Mouse (Mus musculus): ENCODE measurements around the gene Cd93. TPM values are rescaled to one million over a fixed set of nuclear protein-coding genes. Genes with fewer than 3 reads are reported as not detected.
A peak's percentile ranks its signal among the peaks of the same experiment; 100 is the strongest.

Cd93 gene
- total and polyA plus RNA-seq, 3 experiments, result 7.9 to 26.7 (median 22.0) TPM

DNA sequence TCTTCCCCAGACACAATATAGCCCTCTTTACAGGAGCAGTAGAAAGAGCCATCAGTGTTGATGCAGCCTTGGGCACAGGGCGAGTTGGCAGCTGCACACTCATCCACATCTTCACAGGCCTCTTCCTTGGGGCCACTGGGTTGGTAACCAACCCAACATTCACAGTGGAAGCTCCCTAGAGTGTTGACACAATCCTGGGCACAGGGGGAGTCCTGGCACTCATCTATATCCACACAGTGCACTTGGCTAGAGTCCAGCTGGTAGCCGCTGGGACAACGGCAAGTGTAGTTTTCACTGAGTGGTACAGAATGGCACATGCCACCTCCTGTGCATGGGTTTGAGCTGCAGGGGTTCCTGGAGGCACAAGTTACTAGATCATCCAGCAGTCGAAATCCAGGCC is 1.2 kb downstream of the Cd93 start:
- no peak for DNase-seq

DNA sequence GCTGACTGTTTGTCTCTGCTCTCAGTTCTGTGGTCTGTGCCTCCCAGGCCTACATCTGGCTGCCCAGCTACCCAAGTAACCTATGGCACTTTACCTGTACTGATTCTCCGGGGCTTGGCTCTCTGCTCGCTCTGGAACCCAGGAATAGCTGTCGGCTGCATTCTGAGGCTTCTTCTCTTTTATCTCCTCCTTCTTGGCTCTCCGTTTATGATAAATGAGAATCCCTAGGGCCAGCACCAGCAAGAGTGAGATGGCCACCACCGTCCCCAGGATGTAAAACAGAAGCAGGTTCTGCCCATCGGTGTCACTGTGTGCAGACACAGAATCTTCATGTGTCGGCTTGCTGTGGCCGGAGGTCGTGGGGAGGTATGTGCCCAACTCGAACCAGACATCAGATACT is 1.9 kb downstream of the Cd93 start:
- no peak for DNase-seq

DNA sequence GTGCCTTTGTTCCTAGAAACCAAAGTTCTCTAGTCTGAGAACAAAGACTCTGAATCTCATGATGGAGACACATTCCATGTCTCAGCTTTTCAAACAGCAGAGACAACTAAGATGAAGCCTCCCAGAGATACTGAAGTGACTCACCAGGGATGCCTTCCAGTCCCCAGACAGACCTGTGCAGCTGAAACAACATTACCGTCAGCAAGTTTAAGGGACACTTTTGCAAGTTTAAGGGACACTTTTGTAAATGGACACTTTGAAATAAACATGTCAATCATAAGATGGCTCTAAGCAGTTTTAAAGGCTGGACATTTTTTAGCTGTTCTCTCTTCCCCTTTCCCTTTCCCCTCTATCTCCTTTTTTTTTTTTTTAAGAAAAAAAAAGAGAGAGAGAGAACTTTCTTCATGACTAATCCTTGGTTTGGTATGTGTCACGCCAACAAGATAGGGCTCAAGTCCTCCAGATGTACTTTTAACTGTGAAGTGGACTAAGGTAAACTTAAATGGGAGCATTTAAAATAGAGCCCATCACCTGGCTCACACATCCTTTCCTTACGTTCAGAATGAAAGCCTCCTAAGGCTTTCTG is 3.6 kb downstream of the Cd93 start:
- no peak for DNase-seq

- no peak for DNase-seq
Measured at GRCm38 (mm10) chr2:148436285-148436684, 7.1 kb downstream of the Cd93 start.

DNA sequence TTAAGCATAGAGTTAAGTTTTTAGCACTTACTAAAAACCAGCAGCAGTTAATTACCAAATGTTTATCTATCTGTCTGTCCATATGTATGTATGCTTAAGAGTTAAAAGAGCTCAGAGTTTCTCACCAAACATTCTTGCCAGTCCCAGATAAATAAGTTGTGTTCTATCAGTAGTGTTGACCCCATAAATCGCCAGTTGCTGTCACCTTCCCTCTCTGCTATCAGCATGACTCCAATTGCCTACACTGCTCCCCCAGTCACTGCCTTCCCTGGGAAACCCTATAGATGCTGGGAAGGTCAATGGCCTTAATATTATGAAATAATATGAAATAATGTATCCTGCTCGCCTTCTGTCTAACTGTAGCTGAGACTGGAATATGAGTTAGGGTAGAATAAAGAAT is 11.0 kb downstream of the Cd93 start:
- DNase-seq, result no peak

DNA sequence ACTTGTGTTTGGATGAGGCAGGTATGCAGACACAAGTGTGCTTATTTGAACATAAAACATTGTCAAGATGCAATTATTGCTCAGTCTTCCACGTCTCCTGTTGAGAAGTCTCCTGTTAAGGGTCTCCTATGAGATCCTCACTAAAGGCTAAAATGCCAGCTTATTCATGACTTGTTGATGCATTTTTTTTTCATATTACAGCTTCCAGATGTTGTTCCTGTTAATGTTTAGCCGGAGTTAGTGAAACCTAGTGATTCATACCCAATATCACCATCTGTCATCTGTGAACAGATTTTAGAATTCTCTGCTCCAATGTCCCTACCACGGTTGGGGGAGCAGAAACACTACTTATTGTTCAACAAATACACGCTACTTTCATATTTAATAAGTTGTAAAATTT is 12.4 kb downstream of the Cd93 start:
- no peak for DNase-seq

- no peak for DNase-seq
Measured at GRCm38 (mm10) chr2:148429001-148429505, 14.3 kb downstream of the Cd93 start.

GRCm38 (mm10) chr2:148428523-148428922 is 14.8 kb downstream of the Cd93 start:
- DNase-seq, result no peak

- no peak for DNase-seq
Measured at GRCm38 (mm10) chr2:148427553-148427952, 15.8 kb downstream of the Cd93 start.

DNA sequence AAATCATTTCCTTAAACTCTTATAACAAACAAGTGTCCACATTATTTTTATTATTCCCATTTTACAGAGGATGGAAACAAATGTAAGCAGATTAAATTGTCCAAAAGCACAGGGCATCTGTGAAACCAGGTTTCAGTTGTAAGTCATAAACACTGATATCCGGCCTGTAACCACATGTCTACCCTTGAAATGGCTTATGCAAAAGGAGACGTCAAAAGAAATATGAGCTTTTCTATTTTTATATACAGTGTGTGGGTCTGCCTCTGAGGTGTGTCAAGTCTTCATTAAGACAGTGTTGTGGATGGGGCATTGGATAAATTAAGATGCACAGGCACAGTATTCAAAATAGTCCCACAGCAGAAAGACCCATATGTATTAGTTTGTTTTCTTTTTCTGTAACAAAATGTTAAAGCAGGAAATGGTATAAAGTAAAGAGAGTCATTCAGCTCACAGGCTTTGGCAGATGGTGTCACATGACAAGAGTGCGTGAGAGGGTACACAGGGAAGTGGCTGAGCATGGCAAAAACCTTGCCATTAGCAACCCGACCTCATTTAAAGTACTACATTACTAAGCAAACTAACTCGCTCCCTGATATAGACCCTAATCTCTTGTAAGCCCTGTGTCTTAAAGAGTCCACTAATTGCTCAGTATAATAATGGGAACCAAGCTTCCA is 17.5 kb downstream of the Cd93 start:
- no peak for DNase-seq

- DNase-seq, result no peak
Measured at GRCm38 (mm10) chr2:148421706-148422105, 21.7 kb downstream of the Cd93 start.

DNA sequence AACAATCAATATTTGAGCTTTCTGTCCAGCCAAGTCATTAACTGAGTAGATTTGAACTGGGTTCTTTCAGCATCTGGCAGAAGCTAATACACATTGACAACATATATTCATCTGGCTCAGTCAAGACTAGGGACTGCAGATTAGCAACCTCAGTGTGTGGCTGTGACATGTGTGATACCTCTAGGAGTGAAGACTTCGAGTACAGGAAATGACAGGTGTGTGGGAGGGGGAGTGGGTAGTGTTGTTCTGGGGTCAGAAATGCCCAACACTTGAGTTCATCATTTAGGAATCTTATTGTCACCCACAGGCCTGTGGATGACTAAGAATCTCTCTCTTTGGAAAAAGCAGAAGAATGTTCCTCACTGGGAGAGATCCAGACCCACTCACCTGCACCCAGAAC is 22.3 kb downstream of the Cd93 start:
- no peak for DNase-seq

DNA sequence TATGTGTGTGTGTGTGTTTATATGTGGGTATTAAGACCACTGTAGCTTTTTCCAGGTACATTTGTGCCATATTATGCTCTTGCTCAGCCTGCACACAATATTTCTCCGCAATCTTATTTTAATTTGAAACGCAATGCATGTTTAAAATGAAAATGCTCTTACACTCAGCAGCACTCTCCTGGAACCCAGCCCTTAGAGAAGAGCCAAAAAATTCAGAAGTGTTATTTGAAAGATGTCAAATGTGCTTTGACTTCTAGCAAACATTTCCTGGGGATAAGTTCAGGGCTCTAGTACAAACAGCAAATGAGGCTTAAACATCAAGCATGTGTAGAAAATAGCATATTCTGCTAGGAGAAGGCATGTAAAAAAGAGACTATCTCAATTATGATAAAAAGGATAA is 23.6 kb downstream of the Cd93 start:
- no peak for DNase-seq

- no peak for DNase-seq
Measured at GRCm38 (mm10) chr2:148419151-148419550, 24.2 kb downstream of the Cd93 start.

DNA sequence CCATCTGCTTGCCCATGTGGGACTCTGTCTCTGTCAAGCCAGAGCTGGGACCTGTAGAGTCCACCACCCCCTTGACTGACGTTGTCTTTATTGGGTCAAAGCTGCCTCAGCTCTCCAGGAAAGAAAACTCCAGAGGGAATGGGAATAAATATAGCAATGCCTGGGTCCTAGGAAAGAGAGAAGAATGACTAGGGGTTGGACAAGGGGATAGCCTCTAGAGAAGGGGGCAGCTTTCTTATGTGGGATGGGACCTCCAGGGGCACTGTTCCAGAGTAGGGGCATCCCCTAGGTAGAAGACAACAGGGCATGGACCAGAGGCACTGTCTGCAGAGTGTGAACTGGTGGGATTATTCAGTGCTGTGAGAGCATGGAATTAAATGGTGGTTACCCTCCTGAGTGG is 33.5 kb downstream of the Cd93 start:
- DNase-seq, result no peak

GRCm38 (mm10) chr2:148409141-148409540 is 34.2 kb downstream of the Cd93 start:
- DNase-seq, result peak; percentile 91

DNA sequence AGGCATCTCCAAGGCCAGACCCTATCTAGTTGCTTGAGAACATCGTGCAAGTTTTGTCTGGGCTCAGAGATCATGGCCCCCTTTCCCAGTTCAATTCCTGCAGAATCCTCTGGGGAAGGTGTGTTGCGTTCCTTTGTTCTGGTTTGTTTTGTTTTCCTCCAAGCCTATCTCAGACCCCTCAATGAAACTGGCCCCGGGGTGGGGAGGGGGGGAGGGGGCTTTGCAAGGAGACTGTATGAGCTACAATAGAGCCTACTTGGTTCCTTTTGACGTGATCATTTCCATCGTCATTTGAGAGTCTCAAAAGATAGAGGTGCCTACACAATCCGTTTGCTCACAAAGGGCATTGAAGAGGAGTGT is 34.6 kb downstream of the Cd93 start:
- DNase-seq, result no peak

DNA sequence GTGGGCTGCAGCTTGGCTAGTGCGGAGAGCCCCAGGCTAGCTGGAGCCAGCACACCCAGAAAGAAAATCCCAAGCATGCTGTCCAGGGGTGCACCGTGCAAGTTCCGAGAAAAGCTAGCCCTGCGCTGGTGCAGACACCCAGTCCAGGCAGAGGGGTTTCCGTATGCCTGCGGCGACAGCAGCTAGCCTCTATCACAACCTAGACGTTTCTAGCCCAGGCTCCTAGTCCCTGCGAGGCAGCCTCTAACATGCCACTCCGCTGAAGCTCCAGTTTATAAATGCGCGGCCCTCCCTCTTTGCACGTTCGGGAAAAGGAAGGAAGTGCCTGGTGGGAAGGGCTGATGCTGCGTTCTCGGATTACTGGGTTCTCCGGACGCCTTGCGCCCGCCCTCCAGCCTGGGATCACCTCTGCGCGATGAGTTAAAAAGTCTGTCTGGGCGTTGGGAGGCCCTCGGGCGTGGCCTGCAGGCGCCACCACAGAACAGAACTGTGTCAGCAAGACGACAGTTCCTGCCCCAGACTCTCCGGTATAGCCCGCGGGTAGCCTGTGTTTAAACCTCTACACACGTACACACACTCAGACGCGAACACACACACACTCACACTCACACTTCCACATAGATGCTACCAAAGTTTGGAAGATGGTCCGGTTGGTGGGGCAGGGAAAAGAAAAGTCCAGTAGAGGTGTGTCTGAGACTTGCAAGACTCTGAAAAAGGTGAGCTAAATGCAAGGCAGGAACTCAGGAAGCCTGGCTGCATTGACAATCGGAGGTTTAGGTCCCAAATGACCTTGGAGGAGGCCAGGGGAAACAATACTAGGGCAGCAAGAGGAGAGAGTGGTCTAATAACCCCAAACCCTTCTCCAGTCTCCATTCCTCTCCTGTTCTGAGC is 35.2 kb downstream of the Cd93 start, which contains the start of gene Thbd:
Gene Thbd (minus strand): TSS at position 319 of the 891 bp plus-strand sequence.
- peak; percentile 86 for DNase-seq

- peak; percentile 90 for DNase-seq
Measured at GRCm38 (mm10) chr2:148406971-148407869, 36.1 kb downstream of the Cd93 start.

DNA sequence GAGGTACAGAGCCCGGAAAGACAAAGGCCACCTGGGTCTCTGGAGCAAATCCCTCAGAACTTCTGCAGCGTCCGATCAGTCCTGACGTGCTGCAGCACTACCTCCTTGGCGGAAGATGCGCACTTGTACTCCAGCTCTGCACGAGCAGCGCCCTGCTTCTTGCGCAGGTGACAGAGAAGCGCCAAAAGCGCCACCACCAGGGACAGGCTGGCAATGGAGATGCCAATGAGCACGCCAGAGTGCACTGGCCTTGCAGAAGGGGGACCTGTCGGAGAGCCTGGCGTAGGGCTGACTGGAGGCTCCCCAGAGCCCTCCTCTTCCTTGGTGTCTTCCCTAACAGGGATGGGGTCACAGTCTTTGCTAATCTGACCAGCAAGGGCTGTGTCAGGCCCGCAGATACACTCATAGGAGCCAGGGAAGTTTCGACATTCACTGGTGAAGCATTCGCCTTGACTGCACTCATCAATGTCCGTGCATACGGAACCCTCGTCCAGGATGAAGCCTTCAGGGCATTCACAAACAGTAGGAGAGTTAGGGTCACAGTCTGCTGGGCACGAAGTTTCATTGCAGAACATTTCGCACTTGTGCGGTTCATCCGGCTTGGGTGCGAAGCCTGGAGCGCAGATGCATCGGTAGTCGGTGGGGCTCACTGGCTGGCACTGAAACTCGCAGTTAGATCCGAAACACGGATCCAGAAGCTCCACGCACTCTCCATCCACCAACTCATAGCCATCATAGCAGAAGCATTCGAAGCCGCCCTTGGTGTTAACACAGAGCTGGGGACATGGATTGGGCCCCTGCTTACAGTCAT is 37.0 kb downstream of the Cd93 start:
- peak; percentile 56 for DNase-seq

DNA sequence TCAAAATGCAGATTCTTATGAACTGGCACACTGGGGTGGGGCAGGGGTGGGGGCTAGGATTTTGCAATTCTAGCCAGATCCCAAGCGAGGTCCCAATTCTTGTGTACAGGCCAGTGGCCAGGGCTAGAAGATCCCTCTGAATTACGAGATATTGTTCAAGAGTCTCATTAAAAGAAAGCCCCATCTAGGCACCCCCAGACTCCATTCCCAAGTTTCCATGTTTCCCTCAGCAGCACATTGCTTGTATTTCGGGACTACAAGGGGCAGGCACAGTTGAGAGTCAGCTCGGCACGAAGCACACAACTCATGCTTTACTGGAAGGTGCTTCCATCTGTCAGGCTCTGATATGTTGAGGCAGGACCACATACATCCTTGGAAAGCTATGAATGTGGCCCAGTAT is 38.5 kb downstream of the Cd93 start:
- DNase-seq, result no peak
